Mouse (Mus musculus) liver, postnatal 0 days (tissue): ENCODE measurements around the gene 4930524J08Rik. TPM values are rescaled to one million over a fixed set of nuclear protein-coding genes. Genes with fewer than 3 reads are reported as not detected.
A peak's percentile ranks its signal among the peaks of the same experiment; 100 is the strongest.

Experiments used
- ATAC-seq: fragments of 200-750 bp; cut with Nextera tagmentation; 2 replicates; pipeline ENCODE4 v1.8.0; 2017; ENCODE audit warnings: mild to moderate bottlenecking, moderate library complexity
- DNase-seq: peaks from one replicate; pipeline ENCODE4 v3.0.0-alpha.2; 2016
- H3K27ac ChIP-seq: fragments of 300-500 bp; sonication (generic); 2 replicates; pipeline ENCODE4 v1.5.1; 2014; ENCODE audit warnings: antibody characterized with exemption, moderate library complexity, mild to moderate bottlenecking, low read depth
- H3K27me3 ChIP-seq: fragments of 300-500 bp; sonication (generic); 2 replicates; pipeline ENCODE4 v1.6.1; 2014; ENCODE audit warnings: low read length, control low read depth, mixed read lengths; ENCODE audit not compliant: insufficient read depth
- H3K36me3 ChIP-seq: fragments of 300-500 bp; sonication (generic); replicated peaks from 2 replicates; pipeline ENCODE4 v1.6.1; 2014; ENCODE audit warnings: mild to moderate bottlenecking, control low read depth, low read length, moderate library complexity, mixed read lengths; ENCODE audit not compliant: insufficient read depth
- H3K4me1 ChIP-seq: fragments of 300-500 bp; sonication (generic); 2 replicates; pipeline ENCODE4 v1.6.1; 2014; ENCODE audit warnings: antibody characterized with exemption, mild to moderate bottlenecking, control low read depth; ENCODE audit not compliant: insufficient read depth
- H3K4me2 ChIP-seq: fragments of 300-500 bp; sonication (generic); 2 replicates; pipeline ENCODE4 v1.6.1; 2014; ENCODE audit warnings: low read depth, mild to moderate bottlenecking, low read length, moderate library complexity, mixed read lengths
- H3K4me3 ChIP-seq: fragments of 300-500 bp; sonication (generic); 2 replicates; pipeline ENCODE4 v1.5.1; 2014; ENCODE audit warnings: low read depth, low read length
- H3K9ac ChIP-seq: fragments of 300-500 bp; sonication (generic); replicated peaks from 2 replicates; pipeline ENCODE4 v1.6.1; 2014; ENCODE audit warnings: mild to moderate bottlenecking, moderate library complexity
- H3K9me3 ChIP-seq: fragments of 300-500 bp; sonication (generic); 2 replicates; pipeline ENCODE4 v1.6.1; 2016; ENCODE audit warnings: mild to moderate bottlenecking, control low read depth, low read length, mixed read lengths
- CTCF ChIP-seq: sonication (generic); IDR thresholded peaks from 2 replicates; pipeline ENCODE4 v1.5.1; 2016; ENCODE audit warnings: antibody characterized with exemption, low read depth
- EP300 ChIP-seq: IDR thresholded peaks from 2 replicates; pipeline ENCODE4 v1.6.1; 2016; ENCODE audit warnings: antibody characterized with exemption, low read depth, mild to moderate bottlenecking
- WGBS: fragments of 180-500 bp; shearing (Covaris S2); extraction: QIAGEN DNeasy Blood & Tissue Kit; methylation state at CpG from one replicate; pipeline ENCODE4 v1.1.7; 2014; ENCODE audit not compliant: insufficient replicate concordance; 5-methylcytosine and 5-hydroxymethylcytosine counted together
- polyA plus RNA-seq: library from polyadenylated mRNA; unstranded; fragments of >200 nt; fragmentation: Nextera tagmentation; extraction: Ambion mirVana; gene quantifications from 2 replicates; pipeline ENCODE4 v1.2.1, GENCODE M21; 2015

Gene 4930524J08Rik
- polyA plus RNA-seq, 1 experiment from 2014 or later = 1.4 TPM

GRCm38 (mm10) chr5:100006324-100007039, 27.6 kb downstream of the 4930524J08Rik start:
- 69% methylated on average over 4 of the region's 4 CpGs for WGBS
- TF ChIP-seq EP300 = no peak
- no peak for TF ChIP-seq CTCF
- Histone ChIP-seq H3K4me2 (no peak overlapping the region), H3K36me3 (no peaks in the 10 kb centered on the region), H3K27me3 (no peaks in the 10 kb centered on the region), H3K4me1 (peaks cover 8% of the 10 kb centered on the region), H3K4me3 (no peak overlapping the region), H3K27ac (no peak overlapping the region), H3K9ac (no peak overlapping the region), H3K9me3 (no peaks in the 10 kb centered on the region)
- DNase-seq (no peak), ATAC-seq (peak; percentile 36; the same call in 1 of the 2 replicates)

- Histone ChIP-seq H3K36me3 (no peaks in the 10 kb centered on the region), H3K27ac (no peak overlapping the region), H3K27me3 (no peaks in the 10 kb centered on the region), H3K4me1 (peaks cover 8% of the 10 kb centered on the region), H3K9ac (no peak overlapping the region), H3K9me3 (no peaks in the 10 kb centered on the region), H3K4me3 (no peak overlapping the region), H3K4me2 (no peak overlapping the region)
- DNase-seq = peak; percentile 19
- peak; percentile 60 for TF ChIP-seq CTCF
- no peak for TF ChIP-seq EP300
- peak; percentile 19; the same call in 1 of the 2 replicates for ATAC-seq
- 76% methylated on average over 4 of the region's 4 CpGs for WGBS
Measured at GRCm38 (mm10) chr5:100007040-100007375, 28.1 kb downstream of the 4930524J08Rik start.

GRCm38 (mm10) chr5:100008485-100008884, 29.6 kb downstream of the 4930524J08Rik start:
- H3K9me3 ChIP-seq = no peaks in the 10 kb centered on the region
- WGBS = 61% methylated on average over 3 of the region's 3 CpGs
- no peak overlapping the region for H3K9ac ChIP-seq
- H3K27ac ChIP-seq = no peak overlapping the region
- TF ChIP-seq CTCF (peak; percentile 38), EP300 (no peak)
- ATAC-seq (no peak), DNase-seq (peak; percentile 15)
- no peaks in the 10 kb centered on the region for H3K36me3 ChIP-seq
- peaks cover 8% of the 10 kb centered on the region for H3K4me1 ChIP-seq
- H3K4me3 ChIP-seq = no peak overlapping the region
- no peaks in the 10 kb centered on the region for H3K27me3 ChIP-seq
- no peak overlapping the region for H3K4me2 ChIP-seq

- H3K9ac ChIP-seq = no peak overlapping the region
- no peak overlapping the region for H3K4me2 ChIP-seq
- no peak for TF ChIP-seq CTCF
- TF ChIP-seq EP300 = no peak
- H3K27me3 ChIP-seq = no peaks in the 10 kb centered on the region
- ATAC-seq (no peak), DNase-seq (no peak)
- no peaks in the 10 kb centered on the region for H3K36me3 ChIP-seq
- H3K4me1 ChIP-seq = no peaks in the 10 kb centered on the region; the same call in 1 of the 2 replicates
- H3K4me3 ChIP-seq = no peak overlapping the region
- no peaks in the 10 kb centered on the region for H3K9me3 ChIP-seq
- WGBS = 89% methylated on average over 9 of the region's 9 CpGs
- no peak overlapping the region for H3K27ac ChIP-seq
Measured at GRCm38 (mm10) chr5:100012599-100012998, 33.7 kb downstream of the 4930524J08Rik start.

GRCm38 (mm10) chr5:100020089-100020488, 41.2 kb downstream of the 4930524J08Rik start:
- H3K4me3 ChIP-seq = no peak overlapping the region
- no peak overlapping the region for H3K27ac ChIP-seq
- H3K4me1 ChIP-seq = no peaks in the 10 kb centered on the region
- TF ChIP-seq CTCF = no peak
- TF ChIP-seq EP300 = no peak
- no peak overlapping the region for H3K9ac ChIP-seq
- no peak overlapping the region for H3K4me2 ChIP-seq
- no peaks in the 10 kb centered on the region for H3K36me3 ChIP-seq
- DNase-seq = no peak
- ATAC-seq = no peak
- H3K9me3 ChIP-seq = no peaks in the 10 kb centered on the region
- no peaks in the 10 kb centered on the region for H3K27me3 ChIP-seq

GRCm38 (mm10) chr5:100024403-100024802, 45.5 kb downstream of the 4930524J08Rik start:
- ATAC-seq (no peak), DNase-seq (no peak)
- Histone ChIP-seq H3K36me3 (no peaks in the 10 kb centered on the region), H3K4me2 (no peak overlapping the region), H3K27ac (no peak overlapping the region), H3K9ac (no peak overlapping the region), H3K9me3 (no peaks in the 10 kb centered on the region), H3K4me1 (no peaks in the 10 kb centered on the region), H3K27me3 (no peaks in the 10 kb centered on the region), H3K4me3 (no peak overlapping the region)
- 71% methylated on average over 5 of the region's 5 CpGs for WGBS
- TF ChIP-seq EP300 = no peak
- no peak for TF ChIP-seq CTCF

- Histone ChIP-seq H3K27ac (no peak overlapping the region), H3K9ac (no peak overlapping the region), H3K36me3 (no peaks in the 10 kb centered on the region), H3K27me3 (no peaks in the 10 kb centered on the region), H3K4me1 (no peaks in the 10 kb centered on the region), H3K4me3 (no peak overlapping the region), H3K4me2 (no peak overlapping the region), H3K9me3 (no peaks in the 10 kb centered on the region)
- DNase-seq = no peak
- 54% methylated on average over 1 of the region's 1 CpGs for WGBS
- no peak for ATAC-seq
- TF ChIP-seq CTCF (no peak), EP300 (no peak)
Measured at GRCm38 (mm10) chr5:100024868-100025267, 46.0 kb downstream of the 4930524J08Rik start.

Other genes with a start within 250 kb of the 4930524J08Rik start
- gene Rasgef1b, start 250.0 kb upstream of the 4930524J08Rik start, polyA plus RNA-seq = 9.1 and 11.8 TPM in 2 replicates
- 0.15 TPM in 1 of 2 replicates, not detected in the other for gene Vamp9, start 72.8 kb upstream of the 4930524J08Rik start, polyA plus RNA-seq
- 38.1 and 45.4 TPM in 2 replicates for gene Hnrnpd, start 123 bp upstream of the 4930524J08Rik start, polyA plus RNA-seq
- gene Hnrnpdl, start 60.6 kb downstream of the 4930524J08Rik start, polyA plus RNA-seq = 32.6 and 33.3 TPM in 2 replicates
- 9.2 and 10.6 TPM in 2 replicates for gene Enoph1, start 60.9 kb downstream of the 4930524J08Rik start, polyA plus RNA-seq
- 1.1 and 1.4 TPM in 2 replicates for gene Tmem150c, start 180.7 kb downstream of the 4930524J08Rik start, polyA plus RNA-seq